Mouse (Mus musculus): Measurements from ENCODE around the gene Btg2.

- TF ChIP-seq POLR2A (IDR thresholded peaks at IDR 0.05; ENCODE audit: insufficient read depth, low read depth, low read length) (no peak), CTCF (IDR thresholded peaks at IDR 0.05) (no peak), EP300 (IDR thresholded peaks at IDR 0.05; ENCODE audit: insufficient read depth, low read depth, low read length) (no peak)
These were observed 7.4 kb downstream of the Btg2 start for GRCm38 (mm10) chr1:134071411-134072018.
